Mouse (Mus musculus): ENCODE results near the gene Camk2b.
"Not testable (repeated sequence)": the region's sequence is repeated elsewhere in the genome, so short reads cannot be mapped to it uniquely, and the experiment has no call there.

DNA sequence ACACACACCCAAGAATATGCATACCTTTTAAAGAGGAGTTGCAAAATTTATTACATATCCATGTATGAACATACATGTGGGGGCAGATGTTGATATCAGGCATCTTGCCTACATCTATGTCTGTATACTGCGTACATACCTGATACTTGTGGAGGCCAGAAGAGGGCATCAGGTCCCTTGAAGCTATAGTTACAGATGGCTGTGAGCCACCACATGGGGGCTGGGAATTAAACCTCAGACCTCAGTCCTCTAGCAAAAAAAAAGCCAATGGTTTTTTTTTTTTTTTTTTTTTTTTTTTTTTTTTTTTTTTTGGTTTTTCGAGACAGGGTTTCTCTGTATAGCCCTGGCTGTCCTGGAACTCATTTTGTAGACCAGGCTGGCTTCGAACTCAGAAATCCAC is 30.5 kb upstream of the Camk2b start:
- not testable (repeated sequence) for TF ChIP-seq CTCF (IDR thresholded peaks at IDR 0.05; ENCODE audit: low read depth, low read length); TAL1 (conservative IDR thresholded peaks at IDR 0.05; ENCODE audit: low read depth, low read length); GATA1 (IDR thresholded peaks at IDR 0.05; ENCODE audit: borderline replicate concordance, low read length); POLR2AphosphoS5 (IDR thresholded peaks at IDR 0.05; ENCODE audit: insufficient replicate concordance, low read depth, low read length); GATA2 (IDR thresholded peaks at IDR 0.05; ENCODE audit: borderline replicate concordance, low read depth, low read length)
